Mouse (Mus musculus) bone marrow, adult 2 months (tissue): ENCODE results near the gene Gja8.

ENCODE experiments used
- CTCF ChIP-seq: fragments of 200-500 bp; IDR thresholded peaks from 2 replicates; pipeline ENCODE4 v1.5.1; 2011; ENCODE audit warnings: low read length, control low read depth; ENCODE audit not compliant: control insufficient read depth, insufficient read depth
- POLR2A ChIP-seq: fragments of 200-500 bp; IDR thresholded peaks from 2 replicates; pipeline ENCODE4 v1.6.1; 2011; ENCODE audit warnings: low read depth, mild to moderate bottlenecking, control low read depth, low read length, borderline replicate concordance; ENCODE audit not compliant: control insufficient read depth

DNA sequence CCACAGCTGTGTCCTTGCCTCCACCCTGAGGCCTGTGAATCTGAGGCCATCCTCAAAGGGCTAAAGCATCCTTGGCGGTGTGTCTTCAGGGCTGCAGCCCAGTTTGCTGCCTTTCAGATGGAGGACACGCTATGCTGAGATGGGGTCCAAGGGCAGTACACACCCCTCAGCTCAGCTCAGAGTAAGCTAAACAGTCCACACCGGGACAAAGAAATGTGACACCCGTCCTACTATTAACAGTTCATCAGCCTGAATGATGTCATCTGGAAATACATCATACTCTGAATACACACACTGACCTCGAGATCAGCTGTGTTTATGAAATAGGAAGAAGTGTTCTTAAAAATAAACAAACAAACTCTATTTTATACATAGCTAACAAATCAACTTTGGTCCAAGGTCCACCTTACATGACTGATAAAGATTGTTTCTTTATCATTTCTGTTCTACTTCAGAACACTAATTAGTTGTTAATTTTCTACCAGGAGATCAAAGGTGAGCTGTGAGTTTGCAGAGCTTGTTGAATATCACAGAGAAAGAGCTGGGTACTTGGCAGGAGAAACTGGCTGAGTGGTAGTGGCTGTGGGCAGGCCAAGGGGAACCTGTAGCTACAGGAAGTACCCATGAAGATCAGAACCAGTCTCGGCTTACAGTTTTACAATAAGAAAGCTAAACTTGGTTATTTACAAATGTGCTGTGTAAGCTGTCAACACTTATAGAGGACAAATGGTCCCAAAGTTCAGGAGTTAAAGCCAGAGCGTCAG, 50.8 kb downstream of the Gja8 start:
- no peak for TF ChIP-seq CTCF
- no peak for TF ChIP-seq POLR2A
